Mouse (Mus musculus) embryonic fibroblast, embryonic 13.5 days (primary cell): Measurements from ENCODE around the gene Gm42674.

Source experiments
- CTCF ChIP-seq: IDR thresholded peaks from 2 replicates; pipeline ENCODE4 v1.5.1; 2011; ENCODE audit warnings: mild to moderate bottlenecking, control low read depth, low read length, moderate library complexity, borderline replicate concordance; ENCODE audit not compliant: insufficient read depth
- POLR2A ChIP-seq: IDR thresholded peaks from 2 replicates; pipeline ENCODE4 v1.6.1; 2011; ENCODE audit warnings: low read depth, mild to moderate bottlenecking, control low read depth, low read length, moderate library complexity

GRCm38 (mm10) chr3:90582556-90582955 lies 19.1 kb upstream of the Gm42674 start:
- TF ChIP-seq CTCF (no peak), POLR2A (no peak)
